Mouse (Mus musculus) erythroid progenitor cell, adult 5-6 weeks (primary cell): ENCODE results near the gene Lrp1. TPM values are rescaled to one million over a fixed set of nuclear protein-coding genes. Genes with fewer than 3 reads are reported as not detected.

Experiments used
- ATAC-seq: replicated peaks from 2 replicates; pipeline ENCODE4 v1.8.0; 2016; ENCODE audit warnings: moderate number of reproducible peaks, mild to moderate bottlenecking, moderate TSS enrichment, inconsistent platforms; ENCODE audit not compliant: poor library complexity, low FRiP score, severe bottlenecking
- total RNA-seq, 2 experiments: library from RNA; stranded (forward) in 1 of 2; stranded (reverse) in 1 of 2; fragments of 150-400 nt in 1 of 2; fragments of 186-747, 209-891 nt in 1 of 2; gene quantifications; 2 replicates each; pipeline versions ENCODE4 v1.2.3 to v1.2.4; 2015 to 2017; ENCODE audit warnings: low replicate concordance in 2 of 2

Gene Lrp1
- total RNA-seq, 2 experiments from 2014 or later = 11.5 to 19.7 TPM

DNA sequence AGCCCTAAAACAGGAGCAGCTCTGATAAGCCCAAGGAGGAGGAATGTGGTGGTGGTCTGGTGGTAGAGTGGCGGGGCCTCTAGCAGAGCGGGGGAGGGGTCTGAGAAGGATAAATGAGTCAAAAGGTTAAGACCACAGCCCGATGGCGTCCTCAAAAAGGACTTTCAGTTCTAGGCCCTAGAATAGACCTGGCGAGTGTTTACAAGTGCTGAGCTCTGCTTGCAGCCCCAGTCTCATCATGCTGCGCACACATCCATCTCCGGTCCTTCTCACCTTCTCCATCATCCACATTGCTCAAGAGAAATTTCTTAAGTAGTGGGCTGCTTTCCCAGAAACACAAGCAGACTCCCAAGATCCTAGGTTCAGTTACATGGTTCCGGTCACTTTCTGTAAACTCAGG, 22.3 kb downstream of the Lrp1 start:
- ATAC-seq = no peak

DNA sequence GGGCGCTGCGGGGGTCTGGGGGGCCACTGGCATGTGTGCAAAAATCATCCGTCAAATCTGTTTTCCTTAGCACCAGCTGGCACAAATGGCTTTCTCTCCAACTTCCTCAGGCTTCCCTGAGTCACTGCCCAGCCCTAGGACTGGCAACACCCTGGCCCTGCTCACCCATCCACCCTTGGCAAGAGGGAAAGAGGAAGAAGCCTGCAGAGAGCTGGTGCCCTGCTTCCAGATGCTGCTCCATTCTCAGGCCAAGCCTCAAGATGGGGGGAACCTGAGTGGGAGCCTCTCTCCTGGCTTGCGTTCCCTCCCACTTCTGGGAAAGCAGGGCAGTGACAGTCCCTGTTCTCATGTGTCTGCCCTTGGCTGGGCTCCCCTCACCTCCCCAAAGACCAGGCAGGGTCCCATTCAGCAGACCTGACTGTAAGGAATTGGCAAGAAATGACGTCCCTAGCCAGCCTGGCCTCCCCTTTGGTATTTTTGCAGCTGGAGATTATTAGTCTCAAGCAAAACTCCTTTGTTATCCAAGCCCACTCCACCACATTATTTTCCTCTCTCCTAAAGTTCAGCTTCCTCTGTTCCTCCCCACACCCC, 23.5 kb downstream of the Lrp1 start:
- no peak for ATAC-seq

DNA sequence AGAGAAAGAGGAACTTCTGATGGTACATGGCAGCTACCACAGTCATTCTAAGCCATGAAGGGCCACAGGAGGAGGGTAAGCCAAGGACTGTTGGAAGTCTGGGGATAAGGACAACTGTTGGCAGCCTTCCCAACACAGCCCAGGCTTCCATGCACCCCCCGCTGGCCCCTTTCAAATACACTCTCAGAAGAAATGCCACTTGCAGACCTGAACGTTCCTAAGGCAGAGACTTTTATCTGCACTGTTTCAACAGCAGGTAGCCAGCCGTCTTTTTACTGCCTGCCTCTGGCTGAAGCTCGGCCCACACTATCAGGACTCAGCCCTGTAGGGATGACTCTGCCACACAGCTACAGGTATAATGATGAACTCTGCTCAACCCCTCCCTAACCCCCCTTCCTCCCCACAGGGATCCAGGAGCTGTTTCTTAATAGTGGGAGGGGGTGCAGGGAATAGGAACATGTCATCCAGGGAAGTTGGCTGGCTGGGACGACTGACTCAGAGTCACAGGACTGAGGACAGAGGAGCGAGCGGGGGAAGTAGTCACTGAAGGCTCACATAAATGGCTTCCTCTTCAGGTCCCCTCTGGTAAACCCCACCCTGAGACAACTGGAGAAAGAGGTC, 24.5 kb downstream of the Lrp1 start:
- no peak for ATAC-seq

DNA sequence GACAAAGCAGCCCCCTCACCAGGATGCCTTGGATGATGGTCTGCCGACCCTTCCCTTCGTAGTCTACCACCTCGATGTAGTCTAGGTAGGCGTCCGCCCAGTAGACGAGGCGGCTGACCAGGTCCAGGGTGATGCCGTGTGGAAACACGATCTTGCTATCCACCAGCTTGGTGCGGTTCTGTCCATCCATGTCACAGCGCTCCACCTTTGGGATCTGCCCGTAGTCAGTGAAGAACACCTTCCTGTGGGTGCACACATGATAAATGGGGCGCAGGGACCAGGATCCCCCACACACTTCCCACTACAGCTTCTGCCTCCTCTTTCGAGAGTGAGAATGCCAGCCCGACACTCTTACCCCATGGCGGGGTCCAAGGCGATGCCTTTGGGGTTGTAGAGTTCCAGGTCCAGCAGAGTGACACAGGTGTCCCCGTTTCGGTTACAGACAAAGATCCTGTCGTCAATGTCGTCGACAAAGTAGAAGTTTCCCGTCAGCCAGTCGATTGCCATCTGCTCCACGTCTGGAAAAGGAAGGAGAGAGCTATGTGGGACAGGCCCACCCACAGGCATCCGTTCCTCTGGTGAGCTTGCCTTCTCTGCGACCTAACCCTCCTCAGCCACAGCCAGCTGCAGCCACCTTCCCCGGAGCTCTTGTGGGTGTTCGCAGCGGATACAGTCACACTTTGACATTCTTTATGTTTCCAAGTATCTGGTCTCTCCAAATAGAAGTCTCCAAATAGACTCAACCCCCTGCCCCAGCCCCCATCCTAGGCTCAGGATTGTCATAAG, 25.8 kb downstream of the Lrp1 start:
- no peak for ATAC-seq

DNA sequence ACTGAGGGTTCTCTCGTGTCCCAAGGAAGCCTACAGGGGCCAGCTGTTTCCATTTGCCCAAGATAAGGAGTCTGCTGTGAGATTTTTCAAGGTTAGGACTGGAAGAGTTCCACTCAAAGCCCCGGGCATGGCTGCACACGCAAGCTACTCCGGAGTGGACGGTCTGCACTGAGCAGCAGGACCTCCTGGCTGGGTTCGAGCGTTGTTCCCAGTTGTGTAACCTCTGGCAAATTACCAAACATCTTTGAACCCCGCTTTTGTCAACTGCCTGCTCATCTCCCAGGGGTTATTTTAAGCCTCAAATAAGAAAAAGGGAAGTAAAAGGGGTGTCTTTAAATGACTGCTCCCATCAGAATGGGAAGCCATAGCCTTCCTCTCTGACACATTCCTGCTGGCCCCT, 26.5 kb downstream of the Lrp1 start:
- ATAC-seq = no peak

DNA sequence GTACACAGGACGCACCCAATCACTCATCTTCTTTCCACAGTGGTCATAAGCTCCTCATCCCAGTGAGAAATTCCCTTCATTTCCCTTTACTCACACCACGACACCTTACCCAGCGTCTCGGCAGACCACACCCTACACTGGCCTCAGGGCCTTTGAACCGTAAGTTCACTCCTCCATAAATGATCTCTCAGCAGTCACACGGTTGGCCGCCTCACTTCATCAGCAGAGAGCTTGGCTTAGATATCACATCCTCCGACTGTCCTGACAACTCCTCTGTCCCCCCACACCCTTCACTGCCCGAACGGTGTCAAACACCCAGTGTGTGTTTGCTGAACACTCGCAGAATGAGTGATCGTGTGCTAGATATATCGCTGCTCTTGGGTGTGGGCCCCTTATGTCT, 28.1 kb downstream of the Lrp1 start:
- ATAC-seq = no peak

DNA sequence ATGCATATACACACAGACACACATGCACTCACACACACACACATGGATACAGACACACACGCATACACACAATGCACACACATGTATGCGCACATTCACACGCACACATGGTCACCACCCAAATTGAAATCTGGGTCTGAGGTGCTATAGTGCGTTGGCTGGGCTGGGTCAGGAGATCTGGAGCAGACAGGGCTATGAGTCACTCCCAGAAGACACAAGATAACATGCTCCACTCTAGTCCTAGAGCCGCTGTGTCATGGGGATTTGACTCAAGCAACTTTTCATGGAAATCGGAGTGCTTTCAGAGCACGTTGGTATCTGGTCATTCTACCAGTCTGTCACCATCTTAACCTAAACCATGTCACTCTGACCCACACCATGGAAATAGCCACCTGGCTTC, 28.5 kb downstream of the Lrp1 start:
- no peak for ATAC-seq

DNA sequence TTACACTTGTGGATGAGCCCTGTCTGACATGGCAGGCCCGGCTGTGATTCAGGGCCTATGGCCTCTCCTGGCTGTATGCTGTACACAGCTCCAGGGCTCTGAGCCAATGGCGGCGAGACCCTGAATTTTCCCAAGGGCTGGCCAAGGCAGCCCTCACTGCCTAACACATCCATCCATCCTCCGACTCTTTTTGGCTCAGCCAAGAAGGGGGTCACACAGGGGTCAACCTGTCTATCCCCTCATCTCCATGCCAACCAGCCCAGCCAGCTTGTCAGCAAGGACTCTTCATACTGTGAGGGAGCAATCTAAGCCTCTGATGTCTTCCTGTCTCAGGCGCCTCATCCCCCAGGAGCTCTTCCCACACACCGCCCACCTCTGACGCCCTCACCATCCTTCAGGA, 29.4 kb downstream of the Lrp1 start:
- no peak for ATAC-seq

DNA sequence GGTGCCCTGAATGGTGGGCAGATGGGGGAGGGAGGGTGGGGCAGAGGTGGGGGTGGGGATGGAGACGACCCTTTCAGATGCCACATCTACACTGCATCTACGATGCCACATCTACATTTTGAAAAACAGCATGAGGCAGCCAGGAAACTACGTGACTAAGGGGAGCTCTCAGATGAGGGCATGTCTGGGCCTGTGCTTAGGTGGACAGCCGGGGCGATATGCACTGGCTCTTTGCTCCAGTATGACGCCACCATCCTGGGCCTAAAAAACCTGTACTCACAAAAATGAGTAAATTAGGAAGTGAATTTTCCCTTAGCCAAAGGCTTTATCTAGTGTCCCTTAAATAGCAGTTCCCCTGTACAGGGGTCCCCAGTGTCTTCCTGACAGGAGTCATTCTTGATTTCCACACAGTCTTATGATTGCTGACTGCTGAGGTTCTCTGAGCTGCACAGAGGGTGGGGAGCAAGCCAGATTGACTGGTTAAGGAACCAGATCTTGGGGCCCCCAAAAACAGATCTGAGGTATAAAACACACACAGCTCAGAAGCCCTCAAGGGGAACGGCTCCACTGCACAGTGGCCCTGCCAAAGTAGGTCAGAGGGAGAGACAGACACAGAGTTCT, 30.0 kb downstream of the Lrp1 start:
- ATAC-seq = no peak

DNA sequence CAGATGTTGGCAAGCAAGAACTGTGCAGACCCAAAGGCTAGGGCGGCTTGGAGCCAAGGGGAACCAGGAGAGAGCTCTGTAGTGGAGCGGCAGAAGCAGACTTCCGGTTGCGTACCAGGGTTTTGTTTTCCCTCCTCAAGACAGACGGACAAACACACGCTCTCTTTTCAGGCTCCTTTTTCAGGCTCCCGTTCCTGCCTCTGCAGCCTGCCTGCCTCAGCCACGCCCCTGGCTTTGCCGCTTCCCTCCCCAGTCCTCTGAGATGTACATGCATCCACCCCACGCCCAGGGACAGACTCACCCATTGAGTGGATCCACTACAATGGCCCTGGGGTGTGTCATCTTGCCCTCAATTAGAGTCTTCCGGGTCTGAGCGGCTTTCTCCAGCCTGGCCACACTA, 30.7 kb downstream of the Lrp1 start:
- no peak for ATAC-seq

DNA sequence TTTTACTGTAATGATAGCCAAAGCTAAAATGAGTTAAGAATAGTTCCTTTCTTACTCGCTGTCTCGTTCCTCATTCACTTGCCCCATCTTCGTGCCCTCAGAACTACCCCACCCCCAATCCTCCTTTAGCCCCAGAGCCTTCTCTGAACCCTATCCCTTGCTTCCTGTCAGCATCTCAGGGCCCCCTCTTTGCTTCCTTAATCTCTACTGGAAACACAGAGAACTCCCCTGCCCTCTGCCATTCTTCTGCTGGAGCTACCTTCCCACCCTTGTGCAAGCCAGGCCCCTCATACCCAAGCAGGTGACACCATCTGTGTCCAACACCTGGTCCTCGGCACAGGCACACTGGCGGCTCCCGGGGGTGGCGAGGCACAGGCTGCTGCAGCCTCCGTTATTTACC, 33.2 kb downstream of the Lrp1 start:
- no peak for ATAC-seq

DNA sequence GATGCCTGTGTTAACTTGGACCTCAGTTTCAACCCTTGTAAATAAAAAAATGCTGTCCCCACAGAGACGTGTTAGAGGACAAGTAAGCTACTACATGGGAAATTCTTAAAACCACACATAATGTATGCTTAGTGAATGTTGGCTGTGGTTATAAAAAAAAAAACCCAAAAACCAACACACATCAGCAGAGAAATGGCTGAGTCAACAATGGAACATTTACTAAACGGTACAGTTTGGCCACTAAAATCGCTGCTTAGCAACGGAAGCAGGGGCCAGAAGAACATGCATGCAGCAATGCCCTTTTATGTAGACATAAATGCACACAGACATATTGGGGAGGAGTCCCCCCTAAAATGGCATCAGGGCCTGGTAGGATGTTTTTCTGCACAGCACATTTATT, 34.7 kb downstream of the Lrp1 start:
- ATAC-seq = no peak

DNA sequence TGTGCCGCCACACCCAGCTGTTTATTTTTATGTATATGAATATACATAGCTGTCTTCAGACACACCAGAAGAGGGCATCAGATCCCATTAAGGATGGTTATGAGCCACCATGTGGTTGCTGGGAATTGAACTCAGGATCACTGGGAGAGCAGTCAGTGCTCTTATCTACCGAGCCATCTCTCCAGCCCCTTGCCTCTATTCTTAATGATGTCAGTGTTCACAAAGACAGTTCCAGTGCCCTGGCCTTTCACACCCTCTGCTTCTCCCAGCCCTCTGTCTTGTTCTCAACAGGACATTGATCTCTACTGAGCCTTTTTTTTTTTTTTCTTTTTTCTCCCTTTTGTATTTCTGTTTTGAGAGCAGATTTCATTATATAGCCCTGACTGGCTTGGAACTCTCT, 35.4 kb downstream of the Lrp1 start:
- no peak for ATAC-seq

DNA sequence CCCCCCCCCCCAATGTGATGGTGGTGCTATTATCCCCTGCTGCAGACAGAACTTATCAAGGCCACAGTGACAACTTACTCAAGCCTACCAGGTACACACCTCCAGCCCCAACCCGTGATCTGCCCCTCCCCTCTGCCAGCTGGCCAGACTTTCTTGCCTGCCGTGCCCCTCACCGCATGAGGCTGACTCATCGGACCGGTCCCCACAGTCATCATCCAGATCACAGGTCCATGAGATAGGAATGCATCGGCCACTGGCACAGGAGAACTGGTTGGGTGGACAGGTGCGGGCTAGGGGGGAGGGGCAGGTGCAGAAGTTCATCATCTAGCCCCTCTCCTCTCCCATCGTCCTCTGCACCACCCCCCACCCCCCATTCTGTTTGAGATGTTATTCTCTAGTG, 37.3 kb downstream of the Lrp1 start:
- ATAC-seq = no peak

DNA sequence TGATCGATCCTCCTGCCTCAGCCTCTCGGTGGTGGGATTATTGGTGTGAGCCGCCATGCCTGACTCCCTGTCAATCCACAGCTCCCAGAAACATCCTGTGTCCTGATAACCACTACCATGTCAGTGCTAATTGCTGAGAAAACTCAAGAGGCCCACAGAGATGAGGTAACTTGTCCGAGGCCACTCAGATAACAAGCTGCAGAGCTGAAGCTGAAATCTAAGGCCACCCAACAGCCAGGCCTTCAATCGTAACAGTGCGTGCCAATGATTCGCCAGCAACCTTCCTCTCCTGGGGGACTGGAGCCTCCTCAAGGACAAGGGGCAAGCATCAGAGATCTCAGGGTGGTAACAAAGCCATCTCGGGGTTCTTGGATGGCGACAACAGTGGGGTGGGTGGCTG, 39.7 kb downstream of the Lrp1 start:
- no peak for ATAC-seq

DNA sequence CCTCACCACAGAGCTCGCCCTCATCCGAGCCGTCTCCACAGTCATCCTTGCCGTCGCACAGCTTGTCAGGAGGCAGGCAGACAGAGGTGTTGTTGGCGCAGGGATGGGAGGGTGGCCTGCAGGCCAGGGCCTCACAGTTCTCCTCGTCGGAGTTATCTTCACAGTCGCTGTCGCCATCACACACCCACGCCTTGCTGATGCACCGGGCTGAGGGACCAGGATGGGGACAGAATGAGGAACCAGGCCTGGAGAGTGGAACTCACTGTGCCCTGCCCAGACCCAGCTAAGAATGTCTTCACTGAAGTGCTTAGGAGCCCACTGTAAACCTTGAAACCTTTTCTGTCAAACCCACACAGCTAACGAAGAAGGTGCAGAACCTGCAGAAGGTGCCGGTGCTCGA, 43.0 kb downstream of the Lrp1 start:
- ATAC-seq = no peak

DNA sequence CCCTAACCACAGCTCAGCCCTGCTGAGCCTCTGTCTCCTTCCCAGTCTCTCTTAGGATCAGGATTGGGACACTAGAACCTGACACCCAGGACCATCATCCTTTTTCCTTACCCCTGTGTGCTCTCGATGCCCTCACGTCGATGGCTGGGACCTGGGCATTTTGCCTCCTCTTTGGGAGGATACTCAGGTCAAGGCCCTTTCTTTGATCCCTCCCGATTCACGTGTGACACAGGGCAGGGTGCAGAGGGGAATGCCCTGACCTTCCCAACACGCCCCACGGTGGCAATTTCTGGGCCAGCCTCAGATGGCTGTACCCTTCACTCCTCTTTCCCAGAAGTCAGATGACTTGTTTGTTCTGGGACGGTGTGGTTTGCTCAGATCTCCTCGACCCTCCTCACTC, 43.8 kb downstream of the Lrp1 start:
- ATAC-seq = no peak

DNA sequence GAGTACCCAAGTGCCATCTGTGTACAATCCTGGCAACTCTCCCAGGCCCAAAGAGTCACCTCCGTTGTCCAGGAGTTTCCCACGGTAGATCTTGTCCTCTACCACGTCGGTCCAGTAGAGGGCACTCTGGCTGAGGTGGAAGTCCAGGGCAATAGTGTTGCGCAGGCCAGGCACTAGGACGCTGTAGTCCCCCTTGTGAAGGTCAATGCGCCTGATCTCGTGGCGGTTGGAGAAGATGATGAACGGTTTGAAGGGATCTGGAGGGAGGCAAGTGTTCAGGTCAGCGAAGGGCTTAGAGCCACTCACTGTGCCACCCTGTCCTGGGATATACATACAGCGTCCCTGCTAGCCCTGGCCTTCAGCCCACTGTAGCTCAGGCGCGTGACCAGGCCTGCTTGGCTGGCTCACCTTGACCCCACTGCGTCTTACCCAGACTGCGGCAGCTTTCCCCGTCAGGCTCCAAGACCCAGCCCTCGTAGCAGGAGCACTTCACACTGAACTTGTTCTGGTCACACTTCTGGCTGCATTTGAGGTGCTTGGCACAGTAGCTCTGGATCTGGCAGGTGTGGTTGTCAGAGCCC, 44.5 kb downstream of the Lrp1 start:
- ATAC-seq = peak; percentile 61; the same call in 1 of the 2 replicates

DNA sequence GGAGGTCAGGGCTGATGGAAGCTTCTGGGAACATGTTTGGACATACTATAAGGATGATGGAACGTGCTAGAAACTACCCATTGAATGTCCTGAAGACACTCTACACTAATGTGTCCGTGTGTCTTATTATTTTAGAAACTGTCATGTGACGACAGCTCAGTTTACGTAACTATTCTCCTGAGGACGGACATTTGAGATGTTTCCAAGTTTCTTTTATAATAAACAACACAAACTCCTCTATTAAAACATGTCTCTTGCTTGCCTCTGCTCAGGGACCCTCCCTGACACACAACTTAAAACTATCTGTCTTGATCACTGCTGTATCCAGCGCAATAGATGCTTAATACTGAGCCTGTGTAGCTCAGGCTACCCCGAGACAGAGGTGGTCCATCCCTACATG, 45.2 kb downstream of the Lrp1 start:
- no peak for ATAC-seq

DNA sequence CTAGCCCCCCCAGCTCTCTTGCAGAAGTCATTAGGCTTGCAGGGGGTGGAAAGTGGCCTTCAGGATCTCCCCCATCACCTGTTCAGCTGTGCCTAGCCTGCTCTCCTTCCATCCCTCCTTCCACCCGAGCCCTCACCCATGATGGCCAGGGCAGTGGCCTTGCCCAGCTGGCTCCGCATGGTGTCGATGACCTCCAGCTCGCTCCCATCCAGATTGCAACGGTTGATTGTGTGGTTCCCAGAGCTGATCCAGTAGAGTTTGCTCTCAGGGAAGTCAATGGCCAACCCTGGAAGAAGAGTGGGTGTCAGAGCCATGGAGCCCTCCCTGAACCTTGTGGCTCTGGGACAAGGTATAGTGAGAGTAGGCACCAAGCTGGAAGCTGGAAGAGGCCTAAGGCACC, 48.7 kb downstream of the Lrp1 start:
- ATAC-seq = no peak
